ENCODE assay signal across 7 mouse cellular contexts in genomic region chr5:33274953-33275454, GRCm38 (mm10). TPM values are rescaled to one million over a fixed set of nuclear protein-coding genes. Genes with fewer than 3 reads are reported as not detected.
DNase-seq lines count a peak whose midpoint lies in the region; ATAC-seq and TF ChIP-seq lines count a peak whose summit lies in the region.

Ctbp1 (minus strand) TSS chr5:33274994.

- peak; percentile 75 for TF ChIP-seq CTCF in intestine, postnatal 0 days (IDR thresholded peaks at IDR 0.05; ENCODE audit: low read depth)
- peak; percentile 18; the same call in 1 of the 2 replicates for TF ChIP-seq CTCF in small intestine, adult 2 months (IDR thresholded peaks at IDR 0.05; ENCODE audit: extremely low read depth, insufficient read length, insufficient replicate concordance, low read depth, low read length)

- H3K27ac ChIP-seq in intestine, postnatal 0 days (ENCODE audit: low read depth, low read length) = peak within 1 kb of the TSS; percentile 95
- peak within 1 kb of the TSS; percentile 95 for H3K27ac ChIP-seq in midbrain, embryonic 12.5 days (replicated peaks)
- H3K27ac ChIP-seq in small intestine, adult 2 months (ENCODE audit: insufficient read depth, low read depth, low read length) = peak within 1 kb of the TSS; percentile 91

- intact Hi-C loops in left cerebral cortex, postnatal 4 days (cut with DNase I) = loop anchor here (2.0 kb wide), 1 partner anchor 104 kb away; the partner anchor contains the start of gene Uvssa

- no peak; the same call in none of the 2 replicates for TF ChIP-seq POLR2A in small intestine, adult 2 months (IDR thresholded peaks at IDR 0.05; ENCODE audit: low read depth, low read length)

- DNase-seq in adrenal gland, adult 8-10 months = peak; percentile 83
- peak; percentile 97 for DNase-seq in embryo, embryonic 9.5 days (ENCODE audit: extremely low spot score)
- DNase-seq in gonadal fat pad, adult 2 months (ENCODE audit: low read depth) = no peak
- DNase-seq in left cerebral cortex, postnatal 4 days = peak; percentile 99

- H3K9me3 ChIP-seq in intestine, postnatal 0 days (ENCODE audit: control insufficient read depth) = no peaks in the 10 kb centered on the region
- H3K9me3 ChIP-seq in midbrain, embryonic 12.5 days = no peaks in the 10 kb centered on the region

- no peaks in the 10 kb centered on the region for H3K27me3 ChIP-seq in intestine, postnatal 0 days (replicated peaks; ENCODE audit: control insufficient read depth, insufficient read depth, low read length)
- no peaks in the 10 kb centered on the region for H3K27me3 ChIP-seq in midbrain, embryonic 12.5 days
- H3K27me3 ChIP-seq in small intestine, adult 2 months (ENCODE audit: control insufficient read depth, insufficient read depth, low read length) = no peaks in the 10 kb centered on the region

- peaks cover 5% of the 10 kb centered on the region; the same call in 1 of the 2 replicates for H3K4me1 ChIP-seq in intestine, postnatal 0 days (replicated peaks; ENCODE audit: control insufficient read depth, insufficient read depth, low read length)
- peaks cover 41% of the 10 kb centered on the region for H3K4me1 ChIP-seq in midbrain, embryonic 12.5 days
- H3K4me1 ChIP-seq in small intestine, adult 2 months (ENCODE audit: control insufficient read depth, insufficient read depth, insufficient read length, low read length) = peaks cover 11% of the 10 kb centered on the region

- peak within 1 kb of the TSS; percentile 71 for H3K4me3 ChIP-seq in intestine, postnatal 0 days (ENCODE audit: low read depth, low read length)
- peak within 1 kb of the TSS; percentile 87 for H3K4me3 ChIP-seq in midbrain, embryonic 12.5 days
- peak within 1 kb of the TSS; percentile 84 for H3K4me3 ChIP-seq in small intestine, adult 2 months (ENCODE audit: low read depth, low read length)

- H3K9ac ChIP-seq in intestine, postnatal 0 days (ENCODE audit: low read depth, low read length) = peak within 1 kb of the TSS; percentile 88
- peak within 1 kb of the TSS; percentile 92 for H3K9ac ChIP-seq in midbrain, embryonic 12.5 days (replicated peaks)

- WGBS in intestine, postnatal 0 days = under 1% methylated on average over 47 of the region's 57 CpGs
- under 1% methylated on average over 41 of the region's 57 CpGs for WGBS in midbrain, embryonic 12.5 days
- under 1% methylated on average over 57 of the region's 57 CpGs for WGBS in small intestine, adult 2 months

- no peaks in the 10 kb centered on the region for H3K36me3 ChIP-seq in intestine, postnatal 0 days (ENCODE audit: control insufficient read depth, insufficient read depth)
- H3K36me3 ChIP-seq in midbrain, embryonic 12.5 days = peaks cover 10% of the 10 kb centered on the region
- peaks cover 2% of the 10 kb centered on the region; the same call in 1 of the 2 replicates for H3K36me3 ChIP-seq in small intestine, adult 2 months (ENCODE audit: control insufficient read depth, insufficient read depth, low read length)

- ATAC-seq in intestine, postnatal 0 days = peak; percentile 90
- peak; percentile 90 for ATAC-seq in midbrain, embryonic 12.5 days (ENCODE audit: low FRiP score, low read depth)

- H3K4me2 ChIP-seq in intestine, postnatal 0 days (replicated peaks; ENCODE audit: low read depth) = peak within 1 kb of the TSS; percentile 79
- peak within 1 kb of the TSS; percentile 80 for H3K4me2 ChIP-seq in midbrain, embryonic 12.5 days (replicated peaks)

RNA-seq across cellular contexts. Expression of gene Ctbp1, which starts in this region (rescaled TPM):
- total RNA-seq in adrenal gland, adult 8-10 months (2022) = 100 to 1,000 TPM; 226 to 255 (median 255) TPM
- 181 and 240 TPM in 2 replicates for polyA plus RNA-seq in gonadal fat pad, adult 2 months (2012; rRNA removed)
- polyA plus RNA-seq in intestine, postnatal 0 days (2015; fragmentation: Nextera tagmentation; extraction: Ambion mirVana) = 139 and 141 TPM in 2 replicates
- 100 to 1,000 TPM; 311 TPM for total RNA-seq in left cerebral cortex, postnatal 4 days (2021)
- 570 and 571 TPM in 2 replicates for polyA plus RNA-seq in midbrain, embryonic 12.5 days (2016; fragmentation: Nextera tagmentation; extraction: Ambion mirVana)
- polyA plus RNA-seq in small intestine, adult 2 months (2012; rRNA removed) = 154 and 390 TPM in 2 replicates
